Comparison of ENCODE assay signal across 9 mouse cellular contexts in the genomic region with DNA sequence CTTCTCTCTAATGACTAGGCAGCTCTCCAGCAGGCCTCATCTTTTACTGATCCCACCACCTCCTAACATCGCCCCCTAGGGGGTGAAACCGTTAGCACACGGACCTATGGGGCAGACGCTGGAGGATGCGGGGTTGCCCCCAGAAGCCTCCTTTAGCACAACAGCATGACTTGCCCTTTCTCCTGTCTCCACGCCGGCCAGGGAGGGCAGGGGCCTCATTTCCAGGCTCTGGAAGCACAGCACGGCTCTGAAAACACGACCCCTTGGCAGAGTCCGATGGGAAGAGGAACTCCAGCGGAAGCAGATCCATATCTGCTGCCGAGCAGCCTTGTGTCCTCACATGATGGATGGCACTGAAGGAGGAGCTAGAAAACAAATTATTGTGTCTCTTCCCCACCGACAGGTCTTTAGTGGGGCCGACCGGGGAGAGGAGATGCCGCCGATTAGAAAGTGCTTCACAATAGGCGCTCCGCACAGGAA.
DNase-seq lines count a peak whose midpoint lies in the region; ATAC-seq and TF ChIP-seq lines count a peak whose summit lies in the region.
"Had no signal": no experiment of that assay in that cellular context is flagged by ENCODE, and none has a peak within 500 bp of the region (broad histone marks: within the 10 kb centered on the region; RNA-seq: fewer than 3 reads in every experiment).

No protein-coding gene starts in this region.

- no peaks in the 10 kb centered on the region for H3K36me3 ChIP-seq in E14TG2a.4 (ENCODE audit: insufficient read depth, low read length)
- H3K36me3 ChIP-seq in lung, embryonic 15.5 days = no peaks in the 10 kb centered on the region
- H3K36me3 ChIP-seq: limb, embryonic 12.5 days had no signal

- H3K4me1 ChIP-seq in E14TG2a.4 (replicated peaks; ENCODE audit: low read depth, low read length) = peaks cover 9% of the 10 kb centered on the region
- H3K4me1 ChIP-seq in lung, embryonic 15.5 days = peaks cover 40% of the 10 kb centered on the region

- H3K9me3 ChIP-seq in E14TG2a.4 (ENCODE audit: low read length) = no peaks in the 10 kb centered on the region
- H3K9me3 ChIP-seq in lung, embryonic 15.5 days = no peaks in the 10 kb centered on the region
- H3K9me3 ChIP-seq: limb, embryonic 12.5 days had no signal

- WGBS in lung, embryonic 15.5 days = 7% methylated on average over 19 of the region's 19 CpGs

- no peak overlapping the region for H3K27ac ChIP-seq in lung, embryonic 15.5 days
- H3K27ac ChIP-seq: limb, embryonic 12.5 days had no signal

- DNase-seq in adrenal gland, adult (ENCODE audit: inconsistent age in 2 of 2, low spot score in 1 of 2) = peak; percentile 68 to 83
- DNase-seq in heart, adult 9 months (ENCODE audit: low spot score in 2 of 2) = peak; percentile 28 to 48
- DNase-seq in kidney, adult 11 months = peak; percentile 83
- peak; percentile 53 for DNase-seq in testis, postnatal 10 days (ENCODE audit: low spot score)
- no peak for DNase-seq in layer of hippocampus, adult 18-20 months (ENCODE audit: low spot score in 2 of 2)
- DNase-seq in urinary bladder, postnatal 25 days (ENCODE audit: low spot score) = no peak

- peak overlapping the region; percentile 63 for H3K4me2 ChIP-seq in lung, embryonic 15.5 days
- H3K4me2 ChIP-seq: limb, embryonic 12.5 days had no signal

- no peak overlapping the region for H3K9ac ChIP-seq in lung, embryonic 15.5 days
- H3K9ac ChIP-seq: limb, embryonic 12.5 days had no signal

- peak; percentile 44; the same call in 1 of the 2 replicates for ATAC-seq in lung, embryonic 15.5 days (ENCODE audit: borderline replicate concordance, extremely low read depth, low FRiP score, low TSS enrichment)

- H3K4me3 ChIP-seq in E14TG2a.4 (replicated peaks; ENCODE audit: low read length) = peak overlapping the region; percentile 41
- peak overlapping the region; percentile 29 for H3K4me3 ChIP-seq in lung, embryonic 15.5 days
- H3K4me3 ChIP-seq: limb, embryonic 12.5 days had no signal

- peaks cover 6% of the 10 kb centered on the region; the same call in 1 of the 2 replicates for H3K27me3 ChIP-seq in E14TG2a.4 (ENCODE audit: insufficient read depth, low read length)
- H3K27me3 ChIP-seq in lung, embryonic 15.5 days = peaks cover 12% of the 10 kb centered on the region; the same call in 1 of the 2 replicates

- peak; percentile 38 for TF ChIP-seq CTCF in E14TG2a.4 (conservative IDR thresholded peaks at IDR 0.05; ENCODE audit: low read length)

Comparison
In these comparisons a context has a peak if more than half of its experiments do, and no peak if none do; other contexts are left out.
1. DNase-seq: peak in adrenal gland, adult (2 of 2), heart, adult 9 months (2 of 2), kidney, adult 11 months (single experiment) and testis, postnatal 10 days (single experiment); none in layer of hippocampus, adult 18-20 months (0 of 2) and urinary bladder, postnatal 25 days (single experiment).